Mouse (Mus musculus): Measurements from ENCODE around the gene Dip2b. TPM values are rescaled to one million over a fixed set of nuclear protein-coding genes. Genes with fewer than 3 reads are reported as not detected.

The Dip2b gene
- polyA plus RNA-seq, 1 experiment from 2014 or later = 32.6 TPM

DNA sequence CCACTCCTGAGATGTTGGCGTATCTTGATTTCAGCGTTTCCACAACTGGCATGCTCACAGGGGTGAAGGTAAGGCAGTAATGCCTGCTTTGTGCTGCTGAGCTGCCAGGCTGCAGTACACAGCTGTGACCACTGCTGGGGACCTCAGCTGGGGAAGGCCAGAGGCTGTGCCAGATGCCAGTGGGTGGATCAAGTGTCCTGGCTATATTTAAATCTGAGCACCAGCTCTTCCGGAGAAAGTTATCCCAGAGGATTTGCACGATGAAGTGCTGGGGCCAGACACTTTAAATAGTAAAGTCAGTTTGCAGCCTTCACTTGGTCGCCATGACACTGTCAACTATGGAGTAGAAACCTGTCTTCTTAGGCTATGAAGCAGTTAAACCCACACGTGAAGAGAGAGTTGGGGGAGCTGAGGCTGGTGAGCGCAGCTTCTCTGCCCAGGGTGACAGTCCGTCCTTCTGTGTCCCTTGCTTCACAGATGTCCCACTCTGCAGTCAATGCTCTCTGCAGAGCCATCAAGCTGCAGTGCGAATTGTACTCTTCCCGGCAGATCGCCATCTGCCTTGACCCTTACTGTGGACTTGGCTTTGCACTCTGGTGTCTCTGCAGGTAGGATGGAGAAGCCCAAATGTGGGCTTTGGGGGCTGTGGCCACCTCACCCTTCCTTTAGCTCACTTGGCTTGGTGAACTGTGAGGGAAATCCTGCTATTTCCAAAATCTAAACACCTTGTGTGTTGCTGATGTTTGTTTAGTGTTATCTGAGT lies 160.7 kb downstream of the Dip2b start:
- Histone ChIP-seq H3K27ac (ENCODE audit: low read depth, low read length) (no peak overlapping the region), H3K4me3 (ENCODE audit: low read depth, low read length) (no peak overlapping the region), H3K4me2 (ENCODE audit: low read depth, low read length) (no peak overlapping the region), H3K36me3 (ENCODE audit: control insufficient read depth, insufficient read depth, low read length) (peaks cover 71% of the 10 kb centered on the region), H3K4me1 (ENCODE audit: control insufficient read depth, insufficient read depth, low read length) (no peaks in the 10 kb centered on the region), H3K27me3 (ENCODE audit: control insufficient read depth, insufficient read depth, low read length) (no peaks in the 10 kb centered on the region), H3K9ac (replicated peaks; ENCODE audit: low read depth, low read length) (no peak overlapping the region), H3K9me3 (ENCODE audit: control insufficient read depth, low read length) (no peaks in the 10 kb centered on the region)
- 85% methylated on average over 11 of the region's 11 CpGs for WGBS
- no peak for ATAC-seq (ENCODE audit: low read depth)

DNA sequence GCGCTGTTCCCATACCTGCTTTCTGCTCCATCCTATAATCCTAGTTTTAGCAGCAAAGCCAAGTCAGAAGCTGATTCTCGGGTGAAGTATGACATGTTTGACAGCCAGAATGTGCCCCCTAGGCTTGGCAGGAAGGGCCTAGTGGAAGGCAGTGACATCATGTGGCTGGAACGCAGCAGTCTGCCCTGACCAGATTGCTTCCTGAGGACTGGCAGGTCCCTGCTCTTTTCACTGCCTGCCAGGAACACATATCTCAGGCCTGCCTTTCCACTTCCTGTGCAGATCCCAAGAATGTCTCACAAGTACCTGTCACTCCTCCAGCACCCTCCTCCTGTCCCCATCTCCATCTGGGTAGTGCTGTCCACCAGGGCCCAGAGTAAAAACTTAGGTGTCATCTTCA lies 161.3 kb downstream of the Dip2b start:
- H3K9me3 ChIP-seq (ENCODE audit: control insufficient read depth, low read length) = no peaks in the 10 kb centered on the region
- WGBS = 86% methylated on average over 3 of the region's 3 CpGs
- H3K9ac ChIP-seq (replicated peaks; ENCODE audit: low read depth, low read length) = no peak overlapping the region
- no peak overlapping the region for H3K27ac ChIP-seq (ENCODE audit: low read depth, low read length)
- ATAC-seq (ENCODE audit: low read depth) = no peak
- H3K36me3 ChIP-seq (ENCODE audit: control insufficient read depth, insufficient read depth, low read length) = peaks cover 66% of the 10 kb centered on the region
- H3K27me3 ChIP-seq (ENCODE audit: control insufficient read depth, insufficient read depth, low read length) = no peaks in the 10 kb centered on the region
- H3K4me3 ChIP-seq (ENCODE audit: low read depth, low read length) = no peak overlapping the region
- no peak overlapping the region for H3K4me2 ChIP-seq (ENCODE audit: low read depth, low read length)
- no peaks in the 10 kb centered on the region for H3K4me1 ChIP-seq (ENCODE audit: control insufficient read depth, insufficient read depth, low read length)

DNA sequence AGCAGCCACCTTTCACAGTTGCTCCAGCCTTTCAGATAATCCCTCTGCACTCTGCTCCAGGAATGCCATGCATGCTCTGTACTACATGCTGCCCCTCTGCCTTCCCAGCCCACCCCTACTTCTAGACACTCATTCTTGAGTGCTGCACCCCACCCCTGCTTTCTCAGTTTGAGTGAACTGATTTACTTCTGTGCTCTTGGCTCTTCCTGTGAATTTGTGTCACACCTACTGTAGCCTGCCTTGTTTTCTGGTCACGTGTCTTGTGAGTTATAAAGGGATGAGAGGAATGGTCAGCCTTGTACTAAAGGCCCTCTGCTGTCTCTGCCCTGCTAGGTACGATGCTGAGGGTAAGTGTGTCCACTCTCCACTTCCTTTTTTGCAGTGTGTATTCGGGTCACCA lies 163.3 kb downstream of the Dip2b start:
- ATAC-seq (ENCODE audit: low read depth) = no peak
- no peaks in the 10 kb centered on the region for H3K27me3 ChIP-seq (ENCODE audit: control insufficient read depth, insufficient read depth, low read length)
- H3K4me1 ChIP-seq (ENCODE audit: control insufficient read depth, insufficient read depth, low read length) = no peaks in the 10 kb centered on the region
- H3K9ac ChIP-seq (replicated peaks; ENCODE audit: low read depth, low read length) = no peak overlapping the region
- peaks cover 68% of the 10 kb centered on the region for H3K36me3 ChIP-seq (ENCODE audit: control insufficient read depth, insufficient read depth, low read length)
- no peak overlapping the region for H3K4me3 ChIP-seq (ENCODE audit: low read depth, low read length)
- no peak overlapping the region for H3K4me2 ChIP-seq (ENCODE audit: low read depth, low read length)
- H3K27ac ChIP-seq (ENCODE audit: low read depth, low read length) = no peak overlapping the region
- H3K9me3 ChIP-seq (ENCODE audit: control insufficient read depth, low read length) = no peaks in the 10 kb centered on the region
- WGBS = 89% methylated on average over 3 of the region's 3 CpGs

DNA sequence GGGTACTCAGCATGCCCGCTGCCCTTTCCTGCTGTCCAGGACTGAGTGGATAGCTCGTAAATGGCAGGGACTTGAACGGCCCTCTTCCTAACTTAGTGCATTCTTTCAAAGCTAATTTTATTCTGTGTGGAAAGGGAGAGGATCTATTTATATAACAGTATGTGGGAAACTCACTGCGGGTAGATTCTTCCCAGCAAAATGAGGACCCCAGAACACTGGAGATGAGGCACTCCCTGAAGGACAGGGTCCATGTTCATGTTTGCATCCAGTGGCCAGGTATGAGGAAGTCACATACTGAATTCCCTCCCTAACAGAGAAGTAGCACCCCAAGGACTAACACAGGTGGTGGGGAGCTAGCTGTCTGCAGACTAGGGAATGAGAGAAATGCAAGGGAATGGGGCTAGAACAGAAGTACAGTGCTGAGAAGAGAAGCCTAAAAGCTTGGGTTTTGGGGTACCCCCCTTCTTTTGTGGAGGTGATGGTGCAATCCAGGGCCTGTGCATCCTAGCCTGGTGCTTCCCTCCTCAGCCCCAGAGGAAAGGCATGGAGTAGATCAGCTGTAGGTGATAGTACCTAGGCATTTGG lies 164.1 kb downstream of the Dip2b start:
- Histone ChIP-seq H3K4me1 (ENCODE audit: control insufficient read depth, insufficient read depth, low read length) (no peaks in the 10 kb centered on the region), H3K4me2 (ENCODE audit: low read depth, low read length) (no peak overlapping the region), H3K27ac (ENCODE audit: low read depth, low read length) (no peak overlapping the region), H3K9ac (replicated peaks; ENCODE audit: low read depth, low read length) (no peak overlapping the region), H3K4me3 (ENCODE audit: low read depth, low read length) (no peak overlapping the region), H3K27me3 (ENCODE audit: control insufficient read depth, insufficient read depth, low read length) (no peaks in the 10 kb centered on the region), H3K36me3 (ENCODE audit: control insufficient read depth, insufficient read depth, low read length) (peaks cover 66% of the 10 kb centered on the region), H3K9me3 (ENCODE audit: control insufficient read depth, low read length) (no peaks in the 10 kb centered on the region)
- 86% methylated on average over 4 of the region's 4 CpGs for WGBS
- no peak for ATAC-seq (ENCODE audit: low read depth)

DNA sequence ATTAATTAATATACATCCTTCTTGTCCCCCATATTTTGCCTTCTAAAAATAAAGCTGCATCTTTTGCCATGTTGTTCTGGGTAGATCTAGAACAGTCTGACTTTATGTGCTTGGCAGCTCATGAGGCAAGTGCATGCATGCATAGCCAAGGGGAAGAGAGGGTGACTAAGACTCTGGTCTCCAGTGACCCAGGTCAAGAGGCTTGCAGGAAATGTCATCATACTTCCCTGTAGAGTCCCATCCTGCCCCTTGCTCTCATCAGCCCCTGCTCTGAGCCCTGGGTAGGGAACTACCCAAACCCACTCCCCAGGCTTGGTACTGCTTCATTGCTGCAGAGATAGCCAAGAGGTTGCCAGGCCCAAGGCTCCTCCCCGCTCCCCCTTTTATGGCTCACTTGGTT lies 166.1 kb downstream of the Dip2b start:
- no peaks in the 10 kb centered on the region for H3K4me1 ChIP-seq (ENCODE audit: control insufficient read depth, insufficient read depth, low read length)
- no peak for ATAC-seq (ENCODE audit: low read depth)
- no peaks in the 10 kb centered on the region for H3K27me3 ChIP-seq (ENCODE audit: control insufficient read depth, insufficient read depth, low read length)
- no peak overlapping the region for H3K4me3 ChIP-seq (ENCODE audit: low read depth, low read length)
- no peak overlapping the region for H3K4me2 ChIP-seq (ENCODE audit: low read depth, low read length)
- 96% methylated on average over 1 of the region's 1 CpGs for WGBS
- no peaks in the 10 kb centered on the region for H3K9me3 ChIP-seq (ENCODE audit: control insufficient read depth, low read length)
- no peak overlapping the region for H3K9ac ChIP-seq (replicated peaks; ENCODE audit: low read depth, low read length)
- H3K27ac ChIP-seq (ENCODE audit: low read depth, low read length) = no peak overlapping the region
- H3K36me3 ChIP-seq (ENCODE audit: control insufficient read depth, insufficient read depth, low read length) = peaks cover 70% of the 10 kb centered on the region

DNA sequence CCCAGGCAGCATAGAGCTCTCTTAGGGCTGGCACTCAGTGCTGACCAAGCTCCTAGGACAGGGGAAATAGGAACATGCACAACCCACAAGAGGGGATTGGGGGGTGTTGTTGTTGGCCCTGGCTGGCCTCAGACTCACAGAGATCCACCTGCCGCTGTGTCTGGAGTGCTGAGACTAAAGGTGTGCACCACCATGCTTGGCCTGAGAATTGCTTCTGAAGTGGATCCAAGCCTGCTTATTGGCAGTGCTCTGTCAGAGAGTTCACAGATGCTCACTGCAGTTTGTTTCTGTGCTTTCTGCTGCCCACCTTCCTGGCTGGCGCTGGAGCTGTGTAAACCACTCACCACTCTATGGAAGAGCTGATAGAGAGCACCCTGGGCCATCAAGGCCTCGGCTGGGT lies 171.5 kb downstream of the Dip2b start:
- Histone ChIP-seq H3K4me2 (ENCODE audit: low read depth, low read length) (no peak overlapping the region), H3K4me1 (ENCODE audit: control insufficient read depth, insufficient read depth, low read length) (no peaks in the 10 kb centered on the region), H3K4me3 (ENCODE audit: low read depth, low read length) (no peak overlapping the region), H3K27me3 (ENCODE audit: control insufficient read depth, insufficient read depth, low read length) (no peaks in the 10 kb centered on the region), H3K27ac (ENCODE audit: low read depth, low read length) (no peak overlapping the region), H3K9me3 (ENCODE audit: control insufficient read depth, low read length) (no peaks in the 10 kb centered on the region), H3K9ac (replicated peaks; ENCODE audit: low read depth, low read length) (no peak overlapping the region), H3K36me3 (ENCODE audit: control insufficient read depth, insufficient read depth, low read length) (peaks cover 73% of the 10 kb centered on the region)
- no peak for ATAC-seq (ENCODE audit: low read depth)
- 98% methylated on average over 3 of the region's 3 CpGs for WGBS

DNA sequence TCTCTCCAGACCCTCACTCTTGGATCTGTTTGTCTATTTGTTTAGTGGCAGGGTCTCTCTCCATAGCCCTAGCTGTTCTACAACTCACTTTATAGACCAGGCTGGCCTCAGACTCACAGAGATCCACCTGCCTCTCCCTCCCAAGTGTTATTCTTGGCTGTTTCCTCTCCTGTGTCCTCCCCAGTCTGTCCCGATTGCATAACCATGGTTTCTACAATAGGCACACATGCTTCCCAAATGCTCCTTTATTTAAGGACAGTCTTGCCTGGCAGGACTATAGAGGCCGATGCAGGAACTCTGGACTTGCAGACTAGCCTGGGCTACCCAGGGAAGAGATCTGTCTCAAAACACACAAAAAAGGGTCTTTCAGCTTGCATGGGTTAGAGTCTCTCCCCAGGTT lies 174.9 kb downstream of the Dip2b start:
- no peaks in the 10 kb centered on the region for H3K9me3 ChIP-seq (ENCODE audit: control insufficient read depth, low read length)
- no peak overlapping the region for H3K4me3 ChIP-seq (ENCODE audit: low read depth, low read length)
- H3K36me3 ChIP-seq (ENCODE audit: control insufficient read depth, insufficient read depth, low read length) = peaks cover 55% of the 10 kb centered on the region
- no peak overlapping the region for H3K27ac ChIP-seq (ENCODE audit: low read depth, low read length)
- no peak overlapping the region for H3K9ac ChIP-seq (replicated peaks; ENCODE audit: low read depth, low read length)
- ATAC-seq (ENCODE audit: low read depth) = no peak
- H3K4me1 ChIP-seq (ENCODE audit: control insufficient read depth, insufficient read depth, low read length) = no peaks in the 10 kb centered on the region
- no peaks in the 10 kb centered on the region for H3K27me3 ChIP-seq (ENCODE audit: control insufficient read depth, insufficient read depth, low read length)
- WGBS = 96% methylated on average over 2 of the region's 2 CpGs
- no peak overlapping the region for H3K4me2 ChIP-seq (ENCODE audit: low read depth, low read length)

DNA sequence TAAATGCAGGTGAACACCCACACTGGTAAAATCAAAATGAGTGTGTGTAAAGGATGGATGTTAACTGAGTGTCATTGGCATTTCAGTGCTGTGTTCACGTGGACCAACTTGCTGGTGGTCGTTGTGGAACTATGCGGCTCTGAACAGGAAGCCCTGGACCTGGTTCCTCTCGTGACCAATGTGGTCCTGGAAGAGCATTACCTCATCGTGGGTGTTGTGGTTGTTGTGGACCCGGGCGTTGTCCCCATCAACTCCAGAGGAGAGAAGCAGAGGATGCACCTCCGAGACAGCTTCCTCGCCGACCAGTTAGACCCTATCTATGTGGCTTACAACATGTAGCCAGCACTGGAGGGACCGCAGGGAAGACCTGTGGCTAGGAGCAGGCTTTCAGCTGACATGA lies 176.6 kb downstream of the Dip2b start:
- no peak for ATAC-seq (ENCODE audit: low read depth)
- H3K9ac ChIP-seq (replicated peaks; ENCODE audit: low read depth, low read length) = no peak overlapping the region
- no peaks in the 10 kb centered on the region for H3K27me3 ChIP-seq (ENCODE audit: control insufficient read depth, insufficient read depth, low read length)
- H3K36me3 ChIP-seq (ENCODE audit: control insufficient read depth, insufficient read depth, low read length) = peaks cover 41% of the 10 kb centered on the region
- no peak overlapping the region for H3K4me2 ChIP-seq (ENCODE audit: low read depth, low read length)
- H3K4me1 ChIP-seq (ENCODE audit: control insufficient read depth, insufficient read depth, low read length) = no peaks in the 10 kb centered on the region
- H3K4me3 ChIP-seq (ENCODE audit: low read depth, low read length) = no peak overlapping the region
- 94% methylated on average over 11 of the region's 11 CpGs for WGBS
- H3K27ac ChIP-seq (ENCODE audit: low read depth, low read length) = no peak overlapping the region
- no peaks in the 10 kb centered on the region for H3K9me3 ChIP-seq (ENCODE audit: control insufficient read depth, low read length)

DNA sequence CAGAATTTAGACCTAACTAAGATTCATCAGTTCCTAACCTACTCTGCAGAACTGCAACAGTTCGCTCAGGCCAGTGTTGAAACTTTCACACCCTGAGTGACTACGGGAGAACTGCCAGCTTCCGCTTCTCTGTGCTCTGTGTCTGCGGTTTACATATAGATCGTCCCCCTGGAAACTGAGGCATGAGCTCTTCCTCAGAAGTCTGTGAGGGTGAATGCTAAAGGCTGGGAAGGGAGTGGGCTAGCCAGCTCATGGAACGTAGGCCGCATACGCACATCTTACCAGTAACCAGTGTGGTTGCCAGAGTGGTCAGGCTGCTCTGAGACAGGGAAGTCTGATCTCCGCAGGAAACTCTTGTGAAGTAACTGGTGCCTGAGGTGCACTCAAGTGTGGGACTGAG lies 177.7 kb downstream of the Dip2b start:
- ATAC-seq (ENCODE audit: low read depth) = no peak
- Histone ChIP-seq H3K27ac (ENCODE audit: low read depth, low read length) (no peak overlapping the region), H3K4me1 (ENCODE audit: control insufficient read depth, insufficient read depth, low read length) (no peaks in the 10 kb centered on the region), H3K9me3 (ENCODE audit: control insufficient read depth, low read length) (no peaks in the 10 kb centered on the region), H3K36me3 (ENCODE audit: control insufficient read depth, insufficient read depth, low read length) (peaks cover 34% of the 10 kb centered on the region), H3K4me3 (ENCODE audit: low read depth, low read length) (no peak overlapping the region), H3K27me3 (ENCODE audit: control insufficient read depth, insufficient read depth, low read length) (no peaks in the 10 kb centered on the region), H3K4me2 (ENCODE audit: low read depth, low read length) (no peak overlapping the region), H3K9ac (replicated peaks; ENCODE audit: low read depth, low read length) (no peak overlapping the region)
- 93% methylated on average over 9 of the region's 9 CpGs for WGBS

Data from neural tube, embryonic 14.5 days (tissue).